Mouse (Mus musculus) testis, adult 2 months (tissue): ENCODE results near the gene Gm10961.

ENCODE experiments used
- CTCF ChIP-seq: fragments of 200-500 bp; IDR thresholded peaks from 2 replicates; pipeline ENCODE4 v1.5.1; 2012; ENCODE audit warnings: low read depth, mild to moderate bottlenecking, inconsistent platforms, low read length, moderate library complexity; ENCODE audit not compliant: control insufficient read depth, insufficient read depth, insufficient replicate concordance
- POLR2A ChIP-seq: fragments of 200-500 bp; IDR thresholded peaks from 2 replicates; pipeline ENCODE4 v1.6.1; 2012; ENCODE audit warnings: low read depth, mild to moderate bottlenecking, inconsistent platforms, low read length, moderate library complexity; ENCODE audit not compliant: control insufficient read depth

GRCm38 (mm10) chr3:107654861-107655260 is 23.7 kb downstream of the Gm10961 start:
- TF ChIP-seq CTCF: no peak
- no peak for TF ChIP-seq POLR2A
